Mouse (Mus musculus) testis, adult 2 months (tissue): ENCODE measurements around the gene Pi4k2a.

ENCODE experiments used
- CTCF ChIP-seq: fragments of 200-500 bp; IDR thresholded peaks from 2 replicates; pipeline ENCODE4 v1.5.1; 2012; ENCODE audit warnings: low read depth, mild to moderate bottlenecking, inconsistent platforms, low read length, moderate library complexity; ENCODE audit not compliant: control insufficient read depth, insufficient read depth, insufficient replicate concordance
- POLR2A ChIP-seq: fragments of 200-500 bp; IDR thresholded peaks from 2 replicates; pipeline ENCODE4 v1.6.1; 2012; ENCODE audit warnings: low read depth, mild to moderate bottlenecking, inconsistent platforms, low read length, moderate library complexity; ENCODE audit not compliant: control insufficient read depth

DNA sequence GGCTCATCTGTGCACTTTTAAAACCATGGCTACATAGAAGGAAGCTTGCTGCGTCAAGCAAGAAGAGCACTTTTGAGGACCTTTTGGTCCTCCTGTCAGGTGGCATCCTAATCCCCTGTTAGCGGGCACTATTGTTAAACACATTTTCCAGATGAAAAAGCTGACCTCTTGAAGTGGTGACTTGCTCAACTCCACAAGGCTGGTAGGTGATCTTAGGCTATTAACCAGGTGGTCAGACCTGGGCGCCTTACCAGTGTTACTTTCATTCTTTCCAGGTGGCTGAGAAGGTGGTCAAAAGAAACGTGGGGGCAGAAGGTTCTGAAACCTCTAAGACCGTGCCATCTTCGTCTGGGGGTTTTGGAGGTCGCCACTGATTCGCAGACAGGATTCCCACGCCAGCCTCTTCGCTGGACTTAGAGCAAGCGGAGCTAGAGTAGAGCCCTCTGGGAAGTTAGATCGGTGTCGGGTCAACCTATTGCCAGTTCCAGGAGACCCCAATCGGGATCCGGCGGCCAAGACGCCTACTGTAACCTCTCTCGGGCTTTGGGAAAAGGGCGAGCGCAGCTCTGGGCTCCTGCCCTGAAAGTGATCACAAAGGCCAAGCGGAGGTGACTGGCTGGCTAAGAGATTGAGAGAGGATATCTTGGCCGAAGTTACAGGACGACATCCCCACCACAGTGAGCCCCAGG lies 37.9 kb downstream of the Pi4k2a start:
- TF ChIP-seq POLR2A (no peak), CTCF (no peak)
